Mouse (Mus musculus): Measurements from ENCODE around the gene Cacfd1.

GRCm38 (mm10) chr2:26997993-26998392 lies 11.7 kb upstream of the Cacfd1 start:
- TF ChIP-seq CTCF (IDR thresholded peaks at IDR 0.05; ENCODE audit: low read depth) (no peak), EP300 (IDR thresholded peaks at IDR 0.05; ENCODE audit: low read depth) (no peak)

Data from liver, embryonic 14.5 days (tissue).